Mouse (Mus musculus) hindbrain, embryonic 15.5 days (tissue): ENCODE data around the gene Syne1. TPM values are rescaled to one million over a fixed set of nuclear protein-coding genes. Genes with fewer than 3 reads are reported as not detected.

Experiments
- ATAC-seq: fragments of 200-750 bp; cut with Nextera tagmentation; 2 replicates; pipeline ENCODE4 v1.8.0; 2017; ENCODE audit warnings: low read depth, moderate number of reproducible peaks, moderate TSS enrichment; ENCODE audit not compliant: low FRiP score
- H3K27ac ChIP-seq: fragments of 300-500 bp; sonication (generic); replicated peaks from 2 replicates; pipeline ENCODE4 v1.5.1; 2015; ENCODE audit warnings: mild to moderate bottlenecking, inconsistent platforms
- H3K27me3 ChIP-seq: fragments of 300-500 bp; sonication (generic); 2 replicates; pipeline ENCODE4 v1.6.1; 2015; ENCODE audit warnings: control low read depth, inconsistent platforms
- H3K36me3 ChIP-seq: fragments of 300-500 bp; sonication (generic); 2 replicates; pipeline ENCODE4 v1.6.1; 2015; ENCODE audit warnings: control low read depth, inconsistent platforms
- H3K4me1 ChIP-seq: fragments of 300-500 bp; sonication (generic); replicated peaks from 2 replicates; pipeline ENCODE4 v1.6.1; 2015; ENCODE audit warnings: control low read depth, inconsistent platforms
- H3K4me2 ChIP-seq: fragments of 300-500 bp; sonication (generic); 2 replicates; pipeline ENCODE4 v1.6.1; 2015; ENCODE audit warnings: moderate library complexity, mild to moderate bottlenecking, inconsistent platforms
- H3K4me3 ChIP-seq: fragments of 300-500 bp; sonication (generic); 2 replicates; pipeline ENCODE4 v1.5.1; 2015; ENCODE audit warnings: mild to moderate bottlenecking, inconsistent platforms
- H3K9ac ChIP-seq: fragments of 300-500 bp; sonication (generic); 2 replicates; pipeline ENCODE4 v1.6.1; 2015; ENCODE audit warnings: inconsistent platforms
- H3K9me3 ChIP-seq: fragments of 300-500 bp; sonication (generic); 2 replicates; pipeline ENCODE4 v1.6.1; 2016; ENCODE audit warnings: control low read depth, inconsistent platforms
- WGBS: fragments of 180-500 bp; shearing (Covaris S2); methylation state at CpG from one replicate; pipeline ENCODE4 v1.1.7; 2015; 5-methylcytosine and 5-hydroxymethylcytosine counted together
- polyA plus RNA-seq: library from polyadenylated mRNA; unstranded; fragments of >200 nt; fragmentation: Nextera tagmentation; extraction: Ambion mirVana; gene quantifications from 2 replicates; pipeline ENCODE4 v1.2.1, GENCODE M21; 2015

Gene Syne1
- polyA plus RNA-seq, 1 experiment from 2014 or later = 15.2 TPM

DNA sequence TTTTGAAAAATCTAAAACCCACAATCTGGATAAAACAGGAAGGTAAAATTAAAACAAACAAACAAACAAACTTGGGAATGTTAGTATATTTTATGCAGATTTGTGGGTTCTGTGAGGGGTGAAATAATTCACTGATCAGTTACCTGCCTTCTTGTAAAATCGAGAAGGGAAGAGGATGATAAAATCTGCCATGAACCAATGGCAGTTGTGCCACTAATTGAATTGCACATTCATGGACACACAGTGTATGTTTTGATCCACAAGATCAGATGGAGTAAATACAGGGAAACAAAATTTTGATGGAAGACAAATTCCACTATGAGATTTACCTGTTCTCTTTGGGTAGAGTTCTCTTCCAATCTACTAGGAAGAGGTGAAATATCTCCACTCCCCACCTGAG, 521.4 kb downstream of the Syne1 start:
- H3K9me3 ChIP-seq = no peaks in the 10 kb centered on the region
- no peak overlapping the region for H3K4me2 ChIP-seq
- no peak overlapping the region for H3K4me3 ChIP-seq
- peaks cover 21% of the 10 kb centered on the region; the same call in 1 of the 2 replicates for H3K36me3 ChIP-seq
- 100% methylated on average over 1 of the region's 1 CpGs for WGBS
- no peak for ATAC-seq
- H3K9ac ChIP-seq = no peak overlapping the region
- no peak overlapping the region for H3K27ac ChIP-seq
- H3K27me3 ChIP-seq = no peaks in the 10 kb centered on the region
- no peaks in the 10 kb centered on the region for H3K4me1 ChIP-seq

GRCm38 (mm10) chr10:5029161-5029560, 522.1 kb downstream of the Syne1 start:
- Histone ChIP-seq H3K4me1 (no peaks in the 10 kb centered on the region), H3K27me3 (no peaks in the 10 kb centered on the region), H3K9me3 (no peaks in the 10 kb centered on the region), H3K9ac (no peak overlapping the region), H3K4me3 (no peak overlapping the region), H3K27ac (no peak overlapping the region), H3K36me3 (peaks cover 20% of the 10 kb centered on the region; the same call in 1 of the 2 replicates), H3K4me2 (no peak overlapping the region)
- 87% methylated on average over 2 of the region's 2 CpGs for WGBS
- ATAC-seq = no peak

DNA sequence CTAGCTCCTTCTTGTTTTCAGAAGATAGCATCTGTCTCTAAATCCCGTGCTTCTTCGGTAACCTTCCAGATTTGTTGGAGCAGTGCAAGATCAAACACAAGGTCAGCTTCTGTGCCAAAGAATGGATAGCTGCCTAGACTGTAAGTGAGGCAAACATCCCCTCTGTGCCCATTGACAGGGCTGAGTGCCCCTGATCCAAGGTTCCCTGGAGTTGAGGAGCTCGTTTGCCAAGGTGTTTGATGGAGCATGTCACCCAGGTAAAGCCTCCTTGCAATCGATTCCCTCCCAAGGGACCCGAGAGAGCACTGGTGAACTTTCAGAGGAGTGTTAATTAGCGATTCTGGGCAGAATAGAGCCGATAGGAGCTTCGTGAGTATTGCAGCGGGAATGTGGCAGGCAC, 523.0 kb downstream of the Syne1 start:
- Histone ChIP-seq H3K4me2 (no peak overlapping the region), H3K27ac (no peak overlapping the region), H3K4me1 (no peaks in the 10 kb centered on the region), H3K9ac (no peak overlapping the region), H3K36me3 (peaks cover 13% of the 10 kb centered on the region; the same call in 1 of the 2 replicates), H3K9me3 (no peaks in the 10 kb centered on the region), H3K4me3 (no peak overlapping the region), H3K27me3 (no peaks in the 10 kb centered on the region)
- WGBS = 89% methylated on average over 9 of the region's 9 CpGs
- ATAC-seq = no peak

GRCm38 (mm10) chr10:5027208-5027607, 524.1 kb downstream of the Syne1 start:
- ATAC-seq = no peak
- peaks cover 13% of the 10 kb centered on the region; the same call in 1 of the 2 replicates for H3K36me3 ChIP-seq
- H3K4me2 ChIP-seq = no peak overlapping the region
- H3K4me1 ChIP-seq = no peaks in the 10 kb centered on the region
- no peak overlapping the region for H3K4me3 ChIP-seq
- no peak overlapping the region for H3K27ac ChIP-seq
- WGBS = 82% methylated on average over 1 of the region's 1 CpGs
- H3K9ac ChIP-seq = no peak overlapping the region
- H3K9me3 ChIP-seq = no peaks in the 10 kb centered on the region
- no peaks in the 10 kb centered on the region for H3K27me3 ChIP-seq

DNA sequence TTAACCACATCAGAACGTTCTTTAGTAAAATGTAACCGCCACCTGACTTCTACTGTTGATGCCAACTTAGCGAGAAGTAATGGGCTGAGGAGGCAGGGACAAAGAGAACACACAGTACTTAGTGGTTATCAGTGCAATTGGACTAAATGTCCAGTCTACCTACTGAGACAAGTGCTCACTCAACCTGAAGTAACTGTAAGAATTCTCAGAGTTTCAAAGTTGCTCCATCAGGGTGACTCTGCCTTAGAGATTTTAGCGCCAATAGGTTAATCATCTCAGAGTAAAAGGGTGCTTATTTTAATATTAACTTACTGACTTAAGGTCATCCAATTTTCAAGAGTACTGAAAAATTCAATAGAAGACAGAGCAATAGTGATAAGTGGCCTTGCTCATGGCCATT, 525.4 kb downstream of the Syne1 start:
- Histone ChIP-seq H3K27me3 (no peaks in the 10 kb centered on the region), H3K27ac (no peak overlapping the region), H3K9ac (no peak overlapping the region), H3K9me3 (no peaks in the 10 kb centered on the region), H3K36me3 (peaks cover 10% of the 10 kb centered on the region; the same call in 1 of the 2 replicates), H3K4me3 (no peak overlapping the region), H3K4me2 (no peak overlapping the region), H3K4me1 (no peaks in the 10 kb centered on the region)
- WGBS = 94% methylated on average over 4 of the region's 4 CpGs
- ATAC-seq = no peak

DNA sequence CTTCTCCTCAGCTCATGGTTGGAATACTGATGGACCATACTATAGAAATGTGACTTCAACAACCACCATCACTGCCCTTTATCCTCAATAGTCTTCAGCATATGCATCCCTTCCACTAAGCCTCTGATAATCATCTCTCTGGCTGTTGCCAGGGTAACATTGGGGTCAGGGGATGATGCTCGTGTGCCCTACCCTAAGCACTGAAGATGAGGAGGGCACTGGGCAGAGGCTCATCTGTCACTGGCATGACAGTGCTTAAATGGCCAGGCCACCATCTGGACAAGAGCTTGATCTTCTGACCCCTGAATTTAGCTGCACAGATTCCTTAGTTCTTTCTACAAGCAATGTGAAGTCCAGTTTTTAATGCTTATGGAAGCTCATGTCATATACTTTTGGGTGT, 534.1 kb downstream of the Syne1 start:
- no peaks in the 10 kb centered on the region for H3K27me3 ChIP-seq
- no peak for ATAC-seq
- H3K36me3 ChIP-seq = no peaks in the 10 kb centered on the region
- H3K9ac ChIP-seq = no peak overlapping the region
- WGBS = 54% methylated on average over 1 of the region's 1 CpGs
- H3K4me2 ChIP-seq = no peak overlapping the region
- H3K4me3 ChIP-seq = no peak overlapping the region
- no peaks in the 10 kb centered on the region for H3K9me3 ChIP-seq
- no peaks in the 10 kb centered on the region for H3K4me1 ChIP-seq
- no peak overlapping the region for H3K27ac ChIP-seq

- ATAC-seq = no peak
- WGBS = 94% methylated on average over 1 of the region's 1 CpGs
- H3K27ac ChIP-seq = no peak overlapping the region
- no peak overlapping the region for H3K4me3 ChIP-seq
- no peak overlapping the region for H3K9ac ChIP-seq
- no peaks in the 10 kb centered on the region for H3K4me1 ChIP-seq
- H3K9me3 ChIP-seq = no peaks in the 10 kb centered on the region
- no peak overlapping the region for H3K4me2 ChIP-seq
- H3K27me3 ChIP-seq = no peaks in the 10 kb centered on the region
- H3K36me3 ChIP-seq = no peaks in the 10 kb centered on the region
Measured at GRCm38 (mm10) chr10:5014976-5015375, 536.3 kb downstream of the Syne1 start.

DNA sequence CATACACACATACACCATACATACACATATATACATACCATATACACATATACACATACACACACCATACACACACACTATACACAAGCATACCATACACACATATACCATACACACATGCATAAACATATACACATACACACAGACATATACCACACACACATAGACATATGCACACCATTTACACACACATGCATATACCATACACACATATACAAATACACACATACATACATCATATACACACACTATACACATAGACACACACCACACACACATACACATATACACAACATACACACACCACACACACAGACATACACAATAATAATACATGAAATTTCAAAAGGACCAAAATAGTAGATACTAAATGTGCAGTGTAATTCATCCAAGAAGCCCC, 539.3 kb downstream of the Syne1 start:
- no peak overlapping the region for H3K27ac ChIP-seq
- H3K4me3 ChIP-seq = no peak overlapping the region
- H3K36me3 ChIP-seq = no peaks in the 10 kb centered on the region
- H3K9me3 ChIP-seq = no peaks in the 10 kb centered on the region
- H3K4me2 ChIP-seq = no peak overlapping the region
- ATAC-seq = no peak
- no peaks in the 10 kb centered on the region for H3K4me1 ChIP-seq
- no peak overlapping the region for H3K9ac ChIP-seq
- no peaks in the 10 kb centered on the region for H3K27me3 ChIP-seq

DNA sequence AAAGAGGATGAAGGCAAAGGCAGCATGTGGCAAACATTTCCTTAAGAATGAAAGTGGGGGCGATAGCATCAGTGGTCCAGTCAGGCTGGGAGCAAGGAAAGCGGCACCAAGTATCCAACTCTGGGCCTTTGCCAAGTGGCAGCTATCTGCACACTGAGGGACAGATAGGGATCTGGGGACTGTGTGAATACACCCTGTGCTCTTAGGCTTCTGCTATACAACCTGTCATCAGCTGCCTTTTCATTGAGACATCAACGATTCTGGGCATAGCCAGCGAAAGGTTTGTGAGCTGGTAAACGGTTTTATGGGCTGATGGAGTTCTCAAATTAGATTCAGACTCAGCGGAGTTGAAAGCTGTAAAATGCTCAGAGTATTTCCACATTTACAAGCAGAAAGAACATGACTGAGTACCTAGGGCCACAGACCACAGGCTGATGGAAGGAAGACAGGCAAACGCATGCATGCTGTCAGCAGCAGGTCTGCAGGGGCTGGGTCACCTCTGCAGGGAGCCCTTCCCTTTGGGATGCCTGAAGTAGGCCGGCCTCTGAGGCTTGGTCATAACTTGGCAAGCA, 542.4 kb downstream of the Syne1 start:
- 75% methylated on average over 8 of the region's 8 CpGs for WGBS
- no peaks in the 10 kb centered on the region for H3K9me3 ChIP-seq
- no peak overlapping the region for H3K4me3 ChIP-seq
- H3K36me3 ChIP-seq = no peaks in the 10 kb centered on the region
- no peak overlapping the region for H3K27ac ChIP-seq
- H3K27me3 ChIP-seq = no peaks in the 10 kb centered on the region
- H3K4me2 ChIP-seq = no peak overlapping the region
- no peak for ATAC-seq
- no peaks in the 10 kb centered on the region for H3K4me1 ChIP-seq
- no peak overlapping the region for H3K9ac ChIP-seq

GRCm38 (mm10) chr10:4996592-4996991, 554.7 kb downstream of the Syne1 start:
- 92% methylated on average over 3 of the region's 3 CpGs for WGBS
- no peaks in the 10 kb centered on the region for H3K4me1 ChIP-seq
- H3K27ac ChIP-seq = no peak overlapping the region
- H3K9me3 ChIP-seq = no peaks in the 10 kb centered on the region
- no peak overlapping the region for H3K9ac ChIP-seq
- H3K36me3 ChIP-seq = no peaks in the 10 kb centered on the region
- no peak for ATAC-seq
- H3K4me3 ChIP-seq = no peak overlapping the region
- H3K4me2 ChIP-seq = no peak overlapping the region
- no peaks in the 10 kb centered on the region for H3K27me3 ChIP-seq

DNA sequence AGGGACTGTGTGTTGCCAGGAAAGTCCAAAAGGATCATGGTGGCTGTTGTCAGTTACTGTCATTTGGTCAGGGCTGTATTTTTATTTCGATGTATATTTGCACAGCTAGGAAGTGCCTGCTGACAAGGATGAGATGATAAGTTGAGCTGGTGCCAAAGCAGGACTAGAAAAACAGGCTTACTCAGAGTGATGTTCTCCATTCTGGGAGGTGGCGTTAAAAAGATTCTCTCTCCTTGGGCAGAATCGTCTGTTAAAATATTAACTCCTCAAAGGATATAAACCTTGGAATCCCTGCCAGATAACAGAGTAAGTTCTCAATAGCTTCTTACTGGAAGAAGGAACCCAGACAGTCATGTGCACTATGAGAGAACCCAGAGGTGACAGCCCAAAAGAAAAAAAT, 557.5 kb downstream of the Syne1 start:
- Histone ChIP-seq H3K9ac (no peak overlapping the region), H3K9me3 (no peaks in the 10 kb centered on the region), H3K4me2 (no peak overlapping the region), H3K27me3 (no peaks in the 10 kb centered on the region), H3K27ac (no peak overlapping the region), H3K36me3 (no peaks in the 10 kb centered on the region), H3K4me3 (no peak overlapping the region), H3K4me1 (no peaks in the 10 kb centered on the region)
- 78% methylated on average over 3 of the region's 3 CpGs for WGBS
- no peak for ATAC-seq

DNA sequence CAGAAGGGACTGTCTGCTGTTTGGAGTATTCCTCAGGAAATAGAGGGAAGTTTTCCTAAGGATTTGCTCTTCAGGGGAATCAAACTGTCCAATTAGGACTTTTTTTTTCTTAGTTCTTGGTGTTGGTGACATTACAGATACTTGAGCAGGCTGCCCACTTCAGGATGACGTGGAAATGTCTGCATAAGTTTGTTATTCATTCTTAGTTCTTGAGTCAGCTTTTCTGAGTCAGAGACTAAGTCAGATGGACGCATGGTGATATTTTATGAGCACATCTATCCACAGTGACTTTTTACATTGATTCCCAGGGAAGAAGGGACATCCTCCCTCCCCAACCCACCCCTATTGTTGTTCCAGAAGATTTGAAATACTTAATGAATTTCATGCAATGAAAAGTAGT, 567.4 kb downstream of the Syne1 start:
- 78% methylated on average over 2 of the region's 2 CpGs for WGBS
- H3K27ac ChIP-seq = no peak overlapping the region

GRCm38 (mm10) chr10:4977374-4977773, 573.9 kb downstream of the Syne1 start:
- no peak for ATAC-seq
- H3K9ac ChIP-seq = no peak overlapping the region
- no peak overlapping the region for H3K4me3 ChIP-seq
- H3K9me3 ChIP-seq = no peaks in the 10 kb centered on the region
- no peak overlapping the region for H3K4me2 ChIP-seq
- no peak overlapping the region for H3K27ac ChIP-seq
- no peaks in the 10 kb centered on the region for H3K27me3 ChIP-seq
- WGBS = 95% methylated on average over 3 of the region's 3 CpGs
- H3K36me3 ChIP-seq = no peaks in the 10 kb centered on the region
- no peaks in the 10 kb centered on the region for H3K4me1 ChIP-seq

More for the DNA sequence above, 567.4 kb downstream of the Syne1 start:
- Histone ChIP-seq H3K4me2 (no peak overlapping the region), H3K9me3 (no peaks in the 10 kb centered on the region), H3K27me3 (no peaks in the 10 kb centered on the region), H3K4me3 (no peak overlapping the region), H3K4me1 (no peaks in the 10 kb centered on the region), H3K9ac (no peak overlapping the region), H3K36me3 (no peaks in the 10 kb centered on the region)
- ATAC-seq = no peak
